Mouse (Mus musculus): ENCODE data around the gene R3hdm2. TPM values are rescaled to one million over a fixed set of nuclear protein-coding genes. Genes with fewer than 3 reads are reported as not detected.
A peak's percentile ranks its signal among the peaks of the same experiment; 100 is the strongest.

R3hdm2 gene
- total and polyA plus RNA-seq, 2 experiments from 2014 or later, result 31.5 to 42.8 TPM

GRCm38 (mm10) chr10:127519903-127520713 is 140.0 kb downstream of the R3hdm2 start:
- DNase-seq (ENCODE audit: low spot score), result no peak
- no peak overlapping the region for H3K4me2 ChIP-seq (ENCODE audit: low read depth, low read length)

GRCm38 (mm10) chr10:127520714-127521357 is 140.7 kb downstream of the R3hdm2 start:
- H3K9me3 ChIP-seq (replicated peaks; ENCODE audit: control insufficient read depth, low read length), result no peaks in the 10 kb centered on the region
- WGBS, result 81% methylated on average over 20 of the region's 20 CpGs
- peaks cover 16% of the 10 kb centered on the region for H3K4me1 ChIP-seq (ENCODE audit: control insufficient read depth, insufficient read depth)
- peaks cover 22% of the 10 kb centered on the region for H3K27me3 ChIP-seq (ENCODE audit: control insufficient read depth, insufficient read depth, low read length)
- H3K4me2 ChIP-seq (ENCODE audit: low read depth, low read length), result peak overlapping the region; percentile 92
- H3K4me3 ChIP-seq (ENCODE audit: low read depth, low read length), result no peak overlapping the region
- peaks cover 30% of the 10 kb centered on the region for H3K36me3 ChIP-seq (replicated peaks; ENCODE audit: control insufficient read depth, insufficient read depth, low read length)
- no peak overlapping the region for H3K9ac ChIP-seq (replicated peaks; ENCODE audit: low read depth, low read length)
- DNase-seq (ENCODE audit: low spot score) (no peak), ATAC-seq (ENCODE audit: insufficient read depth, low read depth) (no peak)
- H3K27ac ChIP-seq (ENCODE audit: low read depth), result no peak overlapping the region
- TF ChIP-seq EP300 (IDR thresholded peaks at IDR 0.05; ENCODE audit: low read depth), result no peak
- TF ChIP-seq CTCF (IDR thresholded peaks at IDR 0.05; ENCODE audit: low read depth), result no peak

More at GRCm38 (mm10) chr10:127519903-127520713, 140.0 kb downstream of the R3hdm2 start:
- Histone ChIP-seq H3K36me3 (replicated peaks; ENCODE audit: control insufficient read depth, insufficient read depth, low read length) (peaks cover 30% of the 10 kb centered on the region), H3K27me3 (ENCODE audit: control insufficient read depth, insufficient read depth, low read length) (peaks cover 15% of the 10 kb centered on the region), H3K27ac (ENCODE audit: low read depth) (no peak overlapping the region), H3K9ac (replicated peaks; ENCODE audit: low read depth, low read length) (no peak overlapping the region), H3K4me3 (ENCODE audit: low read depth, low read length) (no peak overlapping the region), H3K4me1 (ENCODE audit: control insufficient read depth, insufficient read depth) (peaks cover 16% of the 10 kb centered on the region), H3K9me3 (replicated peaks; ENCODE audit: control insufficient read depth, low read length) (no peaks in the 10 kb centered on the region)
- ATAC-seq (ENCODE audit: insufficient read depth, low read depth), result no peak
- TF ChIP-seq EP300 (IDR thresholded peaks at IDR 0.05; ENCODE audit: low read depth) (no peak), CTCF (IDR thresholded peaks at IDR 0.05; ENCODE audit: low read depth) (no peak)
- 94% methylated on average over 37 of the region's 37 CpGs for WGBS

GRCm38 (mm10) chr10:127521611-127522080 is 141.5 kb downstream of the R3hdm2 start:
- 5% methylated on average over 12 of the region's 12 CpGs for WGBS
- no peaks in the 10 kb centered on the region for H3K9me3 ChIP-seq (replicated peaks; ENCODE audit: control insufficient read depth, low read length)
- H3K4me2 ChIP-seq (ENCODE audit: low read depth, low read length), result peak overlapping the region; percentile 92
- H3K27ac ChIP-seq (ENCODE audit: low read depth), result no peak overlapping the region
- DNase-seq (ENCODE audit: low spot score) (no peak), ATAC-seq (ENCODE audit: insufficient read depth, low read depth) (no peak)
- TF ChIP-seq EP300 (IDR thresholded peaks at IDR 0.05; ENCODE audit: low read depth) (no peak), CTCF (IDR thresholded peaks at IDR 0.05; ENCODE audit: low read depth) (no peak)
- peaks cover 30% of the 10 kb centered on the region for H3K36me3 ChIP-seq (replicated peaks; ENCODE audit: control insufficient read depth, insufficient read depth, low read length)
- peaks cover 13% of the 10 kb centered on the region for H3K4me1 ChIP-seq (ENCODE audit: control insufficient read depth, insufficient read depth)
- peak overlapping the region; percentile 49; the same call in 1 of the 2 replicates for H3K9ac ChIP-seq (replicated peaks; ENCODE audit: low read depth, low read length)
- H3K4me3 ChIP-seq (ENCODE audit: low read depth, low read length), result peak overlapping the region; percentile 52
- peaks cover 30% of the 10 kb centered on the region for H3K27me3 ChIP-seq (ENCODE audit: control insufficient read depth, insufficient read depth, low read length)

GRCm38 (mm10) chr10:127522088-127522581 is 142.0 kb downstream of the R3hdm2 start, which contains the start of gene Shmt2:
Shmt2 (minus strand) TSS chr10:127522444.
- H3K36me3 ChIP-seq (replicated peaks; ENCODE audit: control insufficient read depth, insufficient read depth, low read length), result peaks cover 30% of the 10 kb centered on the region
- H3K9me3 ChIP-seq (replicated peaks; ENCODE audit: control insufficient read depth, low read length), result no peaks in the 10 kb centered on the region
- H3K27me3 ChIP-seq (ENCODE audit: control insufficient read depth, insufficient read depth, low read length), result peaks cover 35% of the 10 kb centered on the region
- TF ChIP-seq CTCF (IDR thresholded peaks at IDR 0.05; ENCODE audit: low read depth) (no peak), EP300 (IDR thresholded peaks at IDR 0.05; ENCODE audit: low read depth) (no peak)
- peak within 1 kb of the TSS; percentile 49; the same call in 1 of the 2 replicates for H3K9ac ChIP-seq (replicated peaks; ENCODE audit: low read depth, low read length)
- WGBS, result under 1% methylated on average over 21 of the region's 21 CpGs
- H3K4me3 ChIP-seq (ENCODE audit: low read depth, low read length), result peak within 1 kb of the TSS; percentile 52
- DNase-seq (ENCODE audit: low spot score) (peak; percentile 91), ATAC-seq (ENCODE audit: insufficient read depth, low read depth) (peak; percentile 57)
- peak within 1 kb of the TSS; percentile 92 for H3K4me2 ChIP-seq (ENCODE audit: low read depth, low read length)
- H3K27ac ChIP-seq (ENCODE audit: low read depth), result no peak within 1 kb of the TSS
- peaks cover 9% of the 10 kb centered on the region for H3K4me1 ChIP-seq (ENCODE audit: control insufficient read depth, insufficient read depth)

GRCm38 (mm10) chr10:127524646-127525255 is 144.6 kb downstream of the R3hdm2 start:
- H3K4me3 ChIP-seq (ENCODE audit: low read depth, low read length), result no peak overlapping the region
- H3K4me1 ChIP-seq (ENCODE audit: control insufficient read depth, insufficient read depth), result peaks cover 6% of the 10 kb centered on the region
- DNase-seq (ENCODE audit: low spot score), result no peak
- peaks cover 61% of the 10 kb centered on the region for H3K27me3 ChIP-seq (ENCODE audit: control insufficient read depth, insufficient read depth, low read length)
- H3K4me2 ChIP-seq (ENCODE audit: low read depth, low read length), result no peak overlapping the region
- TF ChIP-seq EP300 (IDR thresholded peaks at IDR 0.05; ENCODE audit: low read depth) (no peak), CTCF (IDR thresholded peaks at IDR 0.05; ENCODE audit: low read depth) (no peak)
- no peak for ATAC-seq (ENCODE audit: insufficient read depth, low read depth)
- no peak overlapping the region for H3K9ac ChIP-seq (replicated peaks; ENCODE audit: low read depth, low read length)
- H3K36me3 ChIP-seq (replicated peaks; ENCODE audit: control insufficient read depth, insufficient read depth, low read length), result peaks cover 9% of the 10 kb centered on the region; the same call in 1 of the 2 replicates
- no peaks in the 10 kb centered on the region for H3K9me3 ChIP-seq (replicated peaks; ENCODE audit: control insufficient read depth, low read length)
- 12% methylated on average over 23 of the region's 23 CpGs for WGBS
- H3K27ac ChIP-seq (ENCODE audit: low read depth), result no peak overlapping the region

Measured in heart, postnatal 0 days (tissue).